Mouse (Mus musculus): ENCODE results near the gene Ppfia2. TPM values are rescaled to one million over a fixed set of nuclear protein-coding genes. Genes with fewer than 3 reads are reported as not detected.

Ppfia2 gene
- not detected for polyA plus RNA-seq (2017; shearing (Covaris generic))

GRCm38 (mm10) chr10:106469855-106470532 lies at the start of gene Ppfia2:
Ppfia2 (plus strand) TSS chr10:106470339.

